ENCODE assay signal across 8 mouse cellular contexts in genomic region chr11:85469526-85469925, GRCm38 (mm10).
DNase-seq lines count a peak whose midpoint lies in the region; ATAC-seq lines count a peak whose summit lies in the region.

No protein-coding gene starts in this region.

- H3K36me3 ChIP-seq in heart, embryonic 11.5 days (ENCODE audit: control insufficient read depth, insufficient read depth, low read length), result no peaks in the 10 kb centered on the region

- no peak overlapping the region for H3K4me3 ChIP-seq in heart, embryonic 11.5 days (ENCODE audit: low read depth, low read length)

- no peak overlapping the region for H3K27ac ChIP-seq in heart, embryonic 11.5 days (ENCODE audit: low read depth, low read length)

- 73% methylated on average over 1 of the region's 1 CpGs for WGBS in heart, embryonic 11.5 days (ENCODE audit: insufficient replicate concordance)

- H3K4me2 ChIP-seq in heart, embryonic 11.5 days, result no peak overlapping the region

- DNase-seq in heart, adult 18-20 months, result peak; percentile 57 to 85
- DNase-seq in ovary, postnatal 10 days (ENCODE audit: low spot score), result peak; percentile 7
- DNase-seq in ovary, postnatal 36 days (ENCODE audit: low spot score), result no peak
- peak; percentile 68 for DNase-seq in adrenal gland, postnatal 10 days
- DNase-seq in induced T-regulatory cell, adult 2 months (ENCODE audit: low read depth), result peak; percentile 68
- peak; percentile 86 for DNase-seq in retina, embryonic 14.5 days (ENCODE audit: low spot score)

- no peak for ATAC-seq in heart, embryonic 11.5 days (replicated peaks; ENCODE audit: insufficient number of reproducible peaks, low FRiP score, low TSS enrichment)
- no peak for ATAC-seq in megakaryocyte-erythroid progenitor cell, adult 5-6 weeks (replicated peaks; ENCODE audit: low FRiP score, low TSS enrichment, poor library complexity, severe bottlenecking)

- H3K9ac ChIP-seq in heart, embryonic 11.5 days (ENCODE audit: low read depth, low read length), result no peak overlapping the region

- H3K9me3 ChIP-seq in heart, embryonic 11.5 days (replicated peaks; ENCODE audit: control insufficient read depth, low read length), result no peaks in the 10 kb centered on the region

- H3K4me1 ChIP-seq in heart, embryonic 11.5 days (ENCODE audit: control insufficient read depth, insufficient read depth, low read length), result no peaks in the 10 kb centered on the region

- H3K27me3 ChIP-seq in heart, embryonic 11.5 days (ENCODE audit: control insufficient read depth, insufficient read depth, low read length), result no peaks in the 10 kb centered on the region
